Mouse (Mus musculus): ENCODE results near the gene Chmp4b.

- TF ChIP-seq CTCF (IDR thresholded peaks at IDR 0.05; ENCODE audit: low read depth, low read length): peak; percentile 80
- no peak for TF ChIP-seq POLR2A (IDR thresholded peaks at IDR 0.05; ENCODE audit: extremely low read depth, insufficient read depth, low read length)
Observed at GRCm38 (mm10) chr2:154648086-154648485, 3.4 kb upstream of the Chmp4b start.

Measured in liver, adult 2 months (tissue).